Mouse (Mus musculus): ENCODE results near the gene Ndufb8. TPM values are rescaled to one million over a fixed set of nuclear protein-coding genes. Genes with fewer than 3 reads are reported as not detected.

The Ndufb8 gene
- total RNA-seq, 4 experiments from 2014 or later: 871 to 993 (median 922) TPM

Other genes starting within 250 kb of the Ndufb8 start
- under 1 TPM in 1 of 4 experiments, not detected in 3; 0.13 TPM for gene Scd4, start 222.3 kb downstream of the Ndufb8 start, total RNA-seq (2022)
- gene Scd1, start 147.6 kb downstream of the Ndufb8 start, total RNA-seq (2022): 10 to 100 TPM in 3 of 4 experiments, 1 to 10 TPM in 1; 9.2 to 25.2 (median 14.3) TPM
- gene Wnt8b, start 62.0 kb downstream of the Ndufb8 start, total RNA-seq (2022): not detected
- 10 to 100 TPM; 18.0 to 21.4 (median 19.5) TPM for gene Sec31b, start 9.6 kb downstream of the Ndufb8 start, total RNA-seq (2022)
- gene Gm20538, start 2.6 kb downstream of the Ndufb8 start, total RNA-seq (2022): not detected
- gene Hif1an, start 7.4 kb upstream of the Ndufb8 start, total RNA-seq (2022): 100 to 1,000 TPM; 122 to 163 (median 137) TPM
- gene Pax2, start 200.6 kb upstream of the Ndufb8 start, total RNA-seq (2022): not detected